Mouse (Mus musculus) liver, embryonic 16.5 days (tissue): ENCODE measurements around the gene Slc41a1. TPM values are rescaled to one million over a fixed set of nuclear protein-coding genes. Genes with fewer than 3 reads are reported as not detected.

ENCODE experiments used
- ATAC-seq: fragments of 200-750 bp; cut with Nextera tagmentation; 2 replicates; pipeline ENCODE4 v1.8.0; 2017; ENCODE audit warnings: low read depth, mild to moderate bottlenecking, moderate number of reproducible peaks, moderate library complexity
- H3K27ac ChIP-seq: fragments of 300-500 bp; sonication (generic); 2 replicates; pipeline ENCODE4 v1.5.1; 2014; ENCODE audit warnings: mild to moderate bottlenecking, low read length
- H3K27me3 ChIP-seq: fragments of 300-500 bp; sonication (generic); 2 replicates; pipeline ENCODE4 v1.6.1; 2014; ENCODE audit warnings: low read depth, low read length, mixed read lengths; ENCODE audit not compliant: control insufficient read depth, insufficient read depth
- H3K36me3 ChIP-seq: fragments of 300-500 bp; sonication (generic); 2 replicates; pipeline ENCODE4 v1.6.1; 2014; ENCODE audit warnings: mild to moderate bottlenecking; ENCODE audit not compliant: control insufficient read depth, insufficient read depth
- H3K4me1 ChIP-seq: fragments of 300-500 bp; sonication (generic); 2 replicates; pipeline ENCODE4 v1.6.1; 2014; ENCODE audit warnings: low read depth, low read length, mixed read lengths; ENCODE audit not compliant: control insufficient read depth
- H3K4me2 ChIP-seq: fragments of 300-500 bp; sonication (generic); 2 replicates; pipeline ENCODE4 v1.6.1; 2014; ENCODE audit warnings: low read depth, low read length, mixed read lengths
- H3K4me3 ChIP-seq: fragments of 300-500 bp; sonication (generic); 2 replicates; pipeline ENCODE4 v1.5.1; 2014; ENCODE audit warnings: low read depth, mild to moderate bottlenecking, low read length
- H3K9ac ChIP-seq: fragments of 300-500 bp; sonication (generic); 2 replicates; pipeline ENCODE4 v1.6.1; 2014; ENCODE audit warnings: low read depth, low read length
- H3K9me3 ChIP-seq: fragments of 300-500 bp; sonication (generic); replicated peaks from 2 replicates; pipeline ENCODE4 v1.6.1; 2016; ENCODE audit warnings: low read length; ENCODE audit not compliant: control insufficient read depth
- WGBS: fragments of 180-500 bp; shearing (Covaris S2); extraction: QIAGEN DNeasy Blood & Tissue Kit; methylation state at CpG from one replicate; pipeline ENCODE4 v1.1.7; 2014; ENCODE audit not compliant: insufficient replicate concordance; 5-methylcytosine and 5-hydroxymethylcytosine counted together
- polyA plus RNA-seq: library from polyadenylated mRNA; unstranded; fragments of >200 nt; fragmentation: Nextera tagmentation; extraction: Ambion mirVana; gene quantifications from 2 replicates; pipeline ENCODE4 v1.2.1, GENCODE M21; 2015

Slc41a1 gene
- polyA plus RNA-seq, 1 experiment from 2014 or later: 1.2 TPM

DNA sequence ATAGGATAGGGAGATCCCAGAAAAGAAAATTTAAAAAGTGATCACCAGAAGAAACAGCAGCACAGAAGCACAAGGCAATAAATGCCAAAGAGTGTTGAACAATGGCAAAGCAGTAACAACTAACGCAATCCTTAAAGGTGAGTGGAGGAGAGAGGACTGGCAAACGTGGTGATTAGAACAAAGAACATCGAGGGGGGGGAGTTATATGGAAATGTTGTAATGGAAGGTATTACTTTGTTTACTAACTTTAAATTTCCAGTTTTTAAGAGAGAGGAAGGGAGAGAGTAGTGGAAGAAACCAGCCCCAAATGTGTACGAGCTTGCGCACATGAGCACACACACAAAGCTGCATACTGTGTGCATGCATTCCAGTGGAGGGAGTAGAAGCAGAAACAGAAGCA lies 38.3 kb downstream of the Slc41a1 start:
- ATAC-seq: no peak
- Histone ChIP-seq H3K4me1 (peaks cover 4% of the 10 kb centered on the region; the same call in 1 of the 2 replicates), H3K36me3 (no peaks in the 10 kb centered on the region), H3K27me3 (no peaks in the 10 kb centered on the region), H3K4me3 (no peak overlapping the region), H3K4me2 (no peak overlapping the region), H3K9me3 (no peaks in the 10 kb centered on the region), H3K9ac (no peak overlapping the region), H3K27ac (no peak overlapping the region)
- WGBS: 73% methylated on average over 5 of the region's 5 CpGs

DNA sequence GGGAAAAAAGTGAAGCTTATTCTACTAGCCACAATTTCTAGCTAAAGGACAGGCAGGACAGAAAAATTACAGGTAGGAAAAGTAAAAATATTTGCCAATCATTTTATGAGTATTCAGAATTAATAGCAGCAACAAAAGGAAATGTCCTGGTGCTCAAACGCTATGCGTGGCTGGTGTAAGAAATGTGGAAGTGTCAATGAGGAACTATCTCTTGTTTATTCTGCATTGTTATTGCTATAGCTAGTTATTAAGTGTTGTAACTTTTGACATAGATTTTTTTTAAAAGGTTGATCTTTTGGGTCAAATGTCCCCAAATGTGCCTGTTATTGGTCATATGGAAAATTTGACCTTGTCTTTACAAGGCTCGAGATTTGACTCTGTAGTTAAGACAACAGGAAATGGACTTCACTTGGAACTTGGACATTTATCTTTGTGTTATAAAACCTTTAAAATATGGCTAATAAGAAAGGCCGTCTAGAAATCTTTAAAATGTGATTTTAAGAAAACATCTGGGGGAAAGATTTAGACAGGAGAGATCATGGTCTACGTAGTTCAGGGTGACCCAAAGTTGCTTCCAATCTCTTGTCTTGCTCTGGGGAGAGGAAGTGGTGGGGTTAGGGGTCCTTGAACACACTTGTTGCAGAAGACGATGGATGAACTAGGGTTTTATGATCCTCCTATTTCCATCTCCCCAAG lies 39.2 kb downstream of the Slc41a1 start:
- H3K4me1 ChIP-seq: peaks cover 4% of the 10 kb centered on the region; the same call in 1 of the 2 replicates
- no peaks in the 10 kb centered on the region for H3K9me3 ChIP-seq
- H3K36me3 ChIP-seq: no peaks in the 10 kb centered on the region
- no peak overlapping the region for H3K27ac ChIP-seq
- no peak overlapping the region for H3K9ac ChIP-seq
- no peaks in the 10 kb centered on the region for H3K27me3 ChIP-seq
- H3K4me2 ChIP-seq: peak overlapping the region; percentile 68
- peak overlapping the region; percentile 75 for H3K4me3 ChIP-seq
- ATAC-seq: no peak
- WGBS: 26% methylated on average over 6 of the region's 6 CpGs

DNA sequence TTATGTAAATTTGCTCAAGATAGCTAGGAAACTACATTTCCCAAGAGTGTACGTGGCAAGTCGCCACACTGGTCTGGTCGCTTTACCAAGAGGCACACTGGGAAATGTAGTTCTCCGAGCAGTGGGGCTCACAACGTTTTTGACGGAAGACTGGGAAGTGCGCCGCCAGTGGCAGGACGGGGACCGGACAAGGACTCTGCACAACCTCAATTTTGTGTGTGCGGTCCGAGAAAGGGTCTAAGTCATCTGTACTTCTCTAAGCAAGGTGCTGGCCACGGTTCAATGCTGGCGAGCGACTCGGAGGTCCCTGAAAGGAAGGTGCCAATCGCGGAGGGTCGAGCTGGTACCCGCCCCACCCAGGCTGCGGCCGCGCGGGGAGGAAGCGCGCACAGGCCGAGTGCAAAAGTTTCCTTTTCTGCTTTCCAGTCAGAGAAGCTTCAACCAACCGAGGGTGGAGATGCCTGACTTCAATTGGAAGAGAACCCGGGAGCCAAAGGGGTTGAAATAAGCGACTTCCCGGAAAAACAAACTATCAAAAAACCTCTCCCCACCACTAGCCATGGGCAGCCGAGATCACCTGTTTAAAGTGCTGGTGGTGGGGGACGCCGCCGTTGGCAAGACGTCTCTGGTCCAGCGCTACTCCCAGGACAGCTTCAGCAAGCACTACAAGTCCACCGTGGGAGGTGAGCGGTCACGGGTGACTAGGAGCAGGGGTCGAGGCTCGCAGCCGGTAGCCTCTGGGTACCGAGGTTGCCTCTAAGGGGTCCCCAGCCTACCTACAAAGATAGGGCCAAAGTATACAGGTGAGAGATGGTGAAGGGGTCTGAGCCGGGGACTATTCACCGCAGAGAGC lies 40.0 kb downstream of the Slc41a1 start, which contains the start of gene Rab29:
Rab29 (plus strand) TSS at position 132 of the 853 bp plus-strand sequence.
- no peaks in the 10 kb centered on the region for H3K36me3 ChIP-seq
- H3K9ac ChIP-seq: peak within 1 kb of the TSS; percentile 72
- peak within 1 kb of the TSS; percentile 53; the same call in 1 of the 2 replicates for H3K27ac ChIP-seq
- peaks cover 4% of the 10 kb centered on the region; the same call in 1 of the 2 replicates for H3K4me1 ChIP-seq
- H3K4me2 ChIP-seq: peak within 1 kb of the TSS; percentile 68
- WGBS: under 1% methylated on average over 46 of the region's 46 CpGs
- H3K27me3 ChIP-seq: no peaks in the 10 kb centered on the region
- peak; percentile 94 for ATAC-seq
- H3K9me3 ChIP-seq: no peaks in the 10 kb centered on the region
- H3K4me3 ChIP-seq: peak within 1 kb of the TSS; percentile 75

- no peak for ATAC-seq
- peak overlapping the region; percentile 72 for H3K9ac ChIP-seq
- no peak overlapping the region for H3K27ac ChIP-seq
- peak overlapping the region; percentile 68 for H3K4me2 ChIP-seq
- H3K27me3 ChIP-seq: no peaks in the 10 kb centered on the region
- WGBS: 21% methylated on average over 10 of the region's 10 CpGs
- peak overlapping the region; percentile 75 for H3K4me3 ChIP-seq
- H3K9me3 ChIP-seq: no peaks in the 10 kb centered on the region
- H3K4me1 ChIP-seq: peaks cover 4% of the 10 kb centered on the region; the same call in 1 of the 2 replicates
- H3K36me3 ChIP-seq: no peaks in the 10 kb centered on the region
Measured at GRCm38 (mm10) chr1:131867946-131868290, 40.6 kb downstream of the Slc41a1 start.

DNA sequence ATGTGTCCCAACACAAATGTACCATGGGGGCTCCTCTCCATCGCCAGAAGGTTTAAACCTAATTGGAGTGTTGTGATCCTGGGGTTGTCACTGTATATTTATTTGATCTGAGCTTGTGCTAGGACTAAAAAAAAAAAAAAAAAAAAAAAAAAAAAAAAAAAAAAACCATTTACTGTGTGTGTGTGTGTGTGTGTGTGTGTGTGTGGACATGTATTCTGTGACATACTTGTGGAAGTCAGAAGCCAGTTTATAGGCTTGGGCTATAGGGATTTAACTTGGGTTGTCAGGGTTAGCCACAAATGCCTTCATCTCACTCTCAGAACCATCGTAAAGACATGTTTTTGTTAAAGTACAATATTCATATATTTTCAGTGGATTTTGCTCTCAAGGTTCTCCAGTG lies 42.3 kb downstream of the Slc41a1 start:
- H3K27me3 ChIP-seq: no peaks in the 10 kb centered on the region
- no peak overlapping the region for H3K4me2 ChIP-seq
- no peak overlapping the region for H3K4me3 ChIP-seq
- ATAC-seq: no peak
- H3K9ac ChIP-seq: no peak overlapping the region
- WGBS: 74% methylated on average over 2 of the region's 2 CpGs
- no peaks in the 10 kb centered on the region for H3K36me3 ChIP-seq
- H3K9me3 ChIP-seq: no peaks in the 10 kb centered on the region
- H3K27ac ChIP-seq: no peak overlapping the region
- peaks cover 4% of the 10 kb centered on the region; the same call in 1 of the 2 replicates for H3K4me1 ChIP-seq

DNA sequence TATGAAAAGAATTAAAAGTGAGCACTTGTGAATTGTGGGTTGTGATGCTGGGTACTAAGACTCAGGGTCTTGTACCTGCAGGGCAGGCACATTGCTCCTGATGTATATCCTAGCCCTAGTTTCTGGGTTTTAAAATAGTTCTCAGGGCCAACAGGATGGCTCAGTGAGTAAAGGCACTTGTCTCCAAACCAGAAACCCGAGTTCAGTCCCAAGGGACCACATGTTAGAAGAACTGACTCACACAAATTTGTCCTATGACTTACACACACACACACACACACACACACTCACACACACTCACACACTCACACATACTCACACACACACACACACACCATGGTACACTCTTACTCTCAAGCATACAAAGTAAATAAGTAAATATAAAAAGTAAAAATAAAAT lies 45.6 kb downstream of the Slc41a1 start:
- H3K4me1 ChIP-seq: peaks cover 3% of the 10 kb centered on the region; the same call in 1 of the 2 replicates
- H3K9ac ChIP-seq: no peak overlapping the region
- no peak overlapping the region for H3K27ac ChIP-seq
- no peaks in the 10 kb centered on the region for H3K9me3 ChIP-seq
- ATAC-seq: no peak
- no peak overlapping the region for H3K4me3 ChIP-seq
- 62% methylated on average over 1 of the region's 1 CpGs for WGBS
- H3K4me2 ChIP-seq: no peak overlapping the region
- no peaks in the 10 kb centered on the region for H3K36me3 ChIP-seq
- H3K27me3 ChIP-seq: no peaks in the 10 kb centered on the region

- WGBS: 60% methylated on average over 2 of the region's 2 CpGs
- H3K36me3 ChIP-seq: no peaks in the 10 kb centered on the region
Measured at GRCm38 (mm10) chr1:131879816-131880215, 52.5 kb downstream of the Slc41a1 start.

GRCm38 (mm10) chr1:131882787-131883186 lies 55.5 kb downstream of the Slc41a1 start:
- H3K4me1 ChIP-seq: no peaks in the 10 kb centered on the region
- H3K36me3 ChIP-seq: no peaks in the 10 kb centered on the region
- no peak for ATAC-seq
- no peaks in the 10 kb centered on the region for H3K9me3 ChIP-seq
- H3K27ac ChIP-seq: no peak overlapping the region
- no peak overlapping the region for H3K4me3 ChIP-seq
- H3K9ac ChIP-seq: no peak overlapping the region
- H3K4me2 ChIP-seq: no peak overlapping the region
- 37% methylated on average over 2 of the region's 2 CpGs for WGBS
- H3K27me3 ChIP-seq: no peaks in the 10 kb centered on the region

More at GRCm38 (mm10) chr1:131879816-131880215, 52.5 kb downstream of the Slc41a1 start:
- no peaks in the 10 kb centered on the region for H3K4me1 ChIP-seq
- no peak overlapping the region for H3K9ac ChIP-seq
- no peak overlapping the region for H3K4me2 ChIP-seq
- H3K9me3 ChIP-seq: no peaks in the 10 kb centered on the region
- H3K27me3 ChIP-seq: no peaks in the 10 kb centered on the region
- no peak for ATAC-seq
- H3K27ac ChIP-seq: no peak overlapping the region
- H3K4me3 ChIP-seq: no peak overlapping the region

GRCm38 (mm10) chr1:131886173-131886572 lies 58.9 kb downstream of the Slc41a1 start:
- H3K4me1 ChIP-seq: no peaks in the 10 kb centered on the region
- H3K27me3 ChIP-seq: no peaks in the 10 kb centered on the region
- no peak overlapping the region for H3K27ac ChIP-seq
- 67% methylated on average over 2 of the region's 2 CpGs for WGBS
- no peak for ATAC-seq
- H3K4me2 ChIP-seq: no peak overlapping the region
- no peak overlapping the region for H3K9ac ChIP-seq
- H3K4me3 ChIP-seq: no peak overlapping the region
- H3K9me3 ChIP-seq: no peaks in the 10 kb centered on the region
- no peaks in the 10 kb centered on the region for H3K36me3 ChIP-seq
